Mouse (Mus musculus) lung, embryonic 14.5 days (tissue): ENCODE data around the gene Zfp598. TPM values are rescaled to one million over a fixed set of nuclear protein-coding genes. Genes with fewer than 3 reads are reported as not detected.

Source experiments
- ATAC-seq: fragments of 200-750 bp; cut with Nextera tagmentation; 2 replicates; pipeline ENCODE4 v1.8.0; 2017; ENCODE audit warnings: mild to moderate bottlenecking, moderate TSS enrichment, moderate library complexity; ENCODE audit not compliant: insufficient read depth
- DNase-seq: peaks from one replicate; pipeline ENCODE4 v3.0.0-alpha.2; 2015
- H3K27ac ChIP-seq: fragments of 300-500 bp; sonication (generic); 2 replicates; pipeline ENCODE4 v1.5.1; 2014; ENCODE audit warnings: low read depth, mild to moderate bottlenecking, moderate library complexity
- H3K27me3 ChIP-seq: fragments of 300-500 bp; sonication (generic); 2 replicates; pipeline ENCODE4 v1.6.1; 2014; ENCODE audit warnings: low read length, control low read depth; ENCODE audit not compliant: insufficient read depth
- H3K36me3 ChIP-seq: fragments of 300-500 bp; sonication (generic); 2 replicates; pipeline ENCODE4 v1.6.1; 2014; ENCODE audit warnings: control low read depth; ENCODE audit not compliant: insufficient read depth
- H3K4me1 ChIP-seq: fragments of 300-500 bp; sonication (generic); 2 replicates; pipeline ENCODE4 v1.6.1; 2014; ENCODE audit warnings: antibody characterized with exemption, control low read depth; ENCODE audit not compliant: insufficient read depth
- H3K4me2 ChIP-seq: fragments of 300-500 bp; sonication (generic); 2 replicates; pipeline ENCODE4 v1.6.1; 2014; ENCODE audit warnings: mild to moderate bottlenecking
- H3K4me3 ChIP-seq: fragments of 300-500 bp; sonication (generic); 2 replicates; pipeline ENCODE4 v1.5.1; 2014; ENCODE audit warnings: low read depth, low read length
- H3K9ac ChIP-seq: fragments of 300-500 bp; sonication (generic); 2 replicates; pipeline ENCODE4 v1.6.1; 2014
- H3K9me3 ChIP-seq: fragments of 300-500 bp; sonication (generic); 2 replicates; pipeline ENCODE4 v1.6.1; 2016; ENCODE audit warnings: low read depth, low read length, control low read depth
- CTCF ChIP-seq: IDR thresholded peaks from 2 replicates; pipeline ENCODE4 v1.5.1; 2016; ENCODE audit warnings: antibody characterized with exemption, low read depth
- WGBS: fragments of 180-500 bp; shearing (Covaris S2); extraction: QIAGEN DNeasy Blood & Tissue Kit; methylation state at CpG from one replicate; pipeline ENCODE4 v1.1.7; 2014; 5-methylcytosine and 5-hydroxymethylcytosine counted together
- polyA plus RNA-seq: library from polyadenylated mRNA; unstranded; fragments of >200 nt; fragmentation: Nextera tagmentation; extraction: Ambion mirVana; gene quantifications from 2 replicates; pipeline ENCODE4 v1.2.1, GENCODE M21; 2014

Gene Zfp598
- polyA plus RNA-seq, 1 experiment from 2014 or later: 32.9 TPM

GRCm38 (mm10) chr17:24645916-24646315 is 23.6 kb upstream of the Zfp598 start:
- peaks cover 24% of the 10 kb centered on the region for H3K4me1 ChIP-seq
- no peaks in the 10 kb centered on the region for H3K9me3 ChIP-seq
- ATAC-seq (no peak), DNase-seq (no peak)
- H3K36me3 ChIP-seq: peaks cover 10% of the 10 kb centered on the region; the same call in 1 of the 2 replicates
- TF ChIP-seq CTCF: no peak
- 72% methylated on average over 3 of the region's 3 CpGs for WGBS
- no peak overlapping the region for H3K4me2 ChIP-seq
- no peak overlapping the region for H3K9ac ChIP-seq
- peak overlapping the region; percentile 84; the same call in 1 of the 2 replicates for H3K27ac ChIP-seq
- no peak overlapping the region for H3K4me3 ChIP-seq
- H3K27me3 ChIP-seq: no peaks in the 10 kb centered on the region

GRCm38 (mm10) chr17:24646381-24646780 is 23.1 kb upstream of the Zfp598 start:
- whole genome bisulfite sequencing: 81% methylated on average over 4 of the region's 4 CpGs
- DNase-seq (no peak), ATAC-seq (no peak)
- H3K27ac ChIP-seq: no peak overlapping the region; the same call in 1 of the 2 replicates
- TF ChIP-seq CTCF: no peak
- H3K4me2 ChIP-seq: no peak overlapping the region
- H3K27me3 ChIP-seq: no peaks in the 10 kb centered on the region
- H3K4me3 ChIP-seq: no peak overlapping the region
- peaks cover 9% of the 10 kb centered on the region; the same call in 1 of the 2 replicates for H3K36me3 ChIP-seq
- no peaks in the 10 kb centered on the region for H3K9me3 ChIP-seq
- no peak overlapping the region for H3K9ac ChIP-seq
- peaks cover 24% of the 10 kb centered on the region for H3K4me1 ChIP-seq

- Histone ChIP-seq H3K4me1 (peaks cover 24% of the 10 kb centered on the region), H3K27ac (peak overlapping the region; percentile 54; the same call in 1 of the 2 replicates), H3K9me3 (no peaks in the 10 kb centered on the region), H3K9ac (no peak overlapping the region), H3K36me3 (peaks cover 8% of the 10 kb centered on the region; the same call in 1 of the 2 replicates), H3K27me3 (no peaks in the 10 kb centered on the region), H3K4me3 (peak overlapping the region; percentile 2; the same call in 1 of the 2 replicates), H3K4me2 (peak overlapping the region; percentile 25; the same call in 1 of the 2 replicates)
- 68% methylated on average over 11 of the region's 11 CpGs for WGBS
- no peak for ATAC-seq
- DNase-seq: no peak
- TF ChIP-seq CTCF: no peak
These were observed 22.0 kb upstream of the Zfp598 start for GRCm38 (mm10) chr17:24647493-24647892.

- 0 out of 2 replicates have a peak, but pooled peaks cover 2% of the 10 kb centered on the region for H3K36me3 ChIP-seq
- no peak for TF ChIP-seq CTCF
- WGBS: 68% methylated on average over 10 of the region's 10 CpGs
- peaks cover 21% of the 10 kb centered on the region for H3K4me1 ChIP-seq
- H3K27me3 ChIP-seq: no peaks in the 10 kb centered on the region
- H3K9me3 ChIP-seq: no peaks in the 10 kb centered on the region
- H3K4me2 ChIP-seq: peak overlapping the region; percentile 99
- ATAC-seq: no peak
- no peak overlapping the region; the same call in 1 of the 2 replicates for H3K27ac ChIP-seq
- H3K9ac ChIP-seq: no peak overlapping the region; the same call in 1 of the 2 replicates
- H3K4me3 ChIP-seq: peak overlapping the region; percentile 74
- DNase-seq: no peak
These were observed 20.6 kb upstream of the Zfp598 start for GRCm38 (mm10) chr17:24648731-24649377.

- Histone ChIP-seq H3K36me3 (0 out of 2 replicates have a peak, but pooled peaks cover 2% of the 10 kb centered on the region), H3K4me1 (peaks cover 13% of the 10 kb centered on the region), H3K4me3 (peak overlapping the region; percentile 74), H3K27me3 (no peaks in the 10 kb centered on the region), H3K4me2 (peak overlapping the region; percentile 99), H3K27ac (peak overlapping the region; percentile 50; the same call in 1 of the 2 replicates), H3K9ac (peak overlapping the region; percentile 84), H3K9me3 (no peaks in the 10 kb centered on the region)
- TF ChIP-seq CTCF: no peak
- ATAC-seq (peak; percentile 47), DNase-seq (peak; percentile 67)
- under 1% methylated on average over 35 of the region's 35 CpGs for WGBS
These were observed 19.9 kb upstream of the Zfp598 start for GRCm38 (mm10) chr17:24649581-24650069.

GRCm38 (mm10) chr17:24650070-24650616 is 19.3 kb upstream of the Zfp598 start, which contains the start of gene Slc9a3r2:
TSS of gene Slc9a3r2 (minus strand) at chr17:24650327.
- no peaks in the 10 kb centered on the region for H3K9me3 ChIP-seq
- peaks cover 9% of the 10 kb centered on the region; the same call in 1 of the 2 replicates for H3K4me1 ChIP-seq
- H3K9ac ChIP-seq: peak within 1 kb of the TSS; percentile 84
- peak within 1 kb of the TSS; percentile 50; the same call in 1 of the 2 replicates for H3K27ac ChIP-seq
- no peak for TF ChIP-seq CTCF
- peak within 1 kb of the TSS; percentile 74 for H3K4me3 ChIP-seq
- H3K4me2 ChIP-seq: peak within 1 kb of the TSS; percentile 99
- ATAC-seq: peak; percentile 79
- DNase-seq: peak; percentile 75
- WGBS: under 1% methylated on average over 41 of the region's 41 CpGs
- no peaks in the 10 kb centered on the region for H3K27me3 ChIP-seq
- 0 out of 2 replicates have a peak, but pooled peaks cover 2% of the 10 kb centered on the region for H3K36me3 ChIP-seq

GRCm38 (mm10) chr17:24650766-24651165 is 18.7 kb upstream of the Zfp598 start:
- Histone ChIP-seq H3K4me2 (peak overlapping the region; percentile 99), H3K36me3 (0 out of 2 replicates have a peak, but pooled peaks cover 2% of the 10 kb centered on the region), H3K27ac (no peak overlapping the region), H3K9ac (no peak overlapping the region), H3K4me1 (peaks cover 9% of the 10 kb centered on the region; the same call in 1 of the 2 replicates), H3K4me3 (no peak overlapping the region), H3K27me3 (no peaks in the 10 kb centered on the region), H3K9me3 (no peaks in the 10 kb centered on the region)
- 69% methylated on average over 4 of the region's 4 CpGs for WGBS
- no peak for TF ChIP-seq CTCF
- no peak for ATAC-seq
- no peak for DNase-seq
